Mouse (Mus musculus) MEL (cell line): ENCODE data around the gene Gys1.

Source experiments
- BHLHE40 ChIP-seq: IDR thresholded peaks from 2 replicates; pipeline ENCODE4 v1.6.1; 2012; ENCODE audit warnings: low read depth, mild to moderate bottlenecking, inconsistent platforms, low read length, improper control_type of control experiment, borderline replicate concordance
- CHD1 ChIP-seq: IDR thresholded peaks from 2 replicates; pipeline ENCODE4 v1.6.1; 2012; ENCODE audit warnings: low read depth, mild to moderate bottlenecking, inconsistent platforms, low read length, improper control_type of control experiment
- CTCF ChIP-seq, 3 experiments: IDR thresholded peaks in 2 of 3; conservative IDR thresholded peaks in 1 of 3; 2 replicates each; pipeline ENCODE4 v1.5.1; 2011 to 2012; ENCODE audit warnings: low read length in 3 of 3, low read depth in 2 of 3, mild to moderate bottlenecking in 2 of 3, improper control_type of control experiment in 1 of 3, inconsistent platforms in 1 of 3, mixed read lengths in 1 of 3, moderate library complexity in 1 of 3; ENCODE audit not compliant: control insufficient read depth in 1 of 3, insufficient read depth in 1 of 3, poor library complexity in 1 of 3, severe bottlenecking in 1 of 3
- ETS1 ChIP-seq: IDR thresholded peaks from 2 replicates; pipeline ENCODE4 v1.6.1; 2012; ENCODE audit warnings: low read depth, mild to moderate bottlenecking, inconsistent platforms, low read length, improper control_type of control experiment, moderate library complexity
- MAFK ChIP-seq: IDR thresholded peaks from 2 replicates; pipeline ENCODE4 v1.6.1; 2011; ENCODE audit warnings: low read depth, mild to moderate bottlenecking, low read length, improper control_type of control experiment, borderline replicate concordance
- POLR2A ChIP-seq, 2 experiments: IDR thresholded peaks; 2 replicates each; pipeline ENCODE4 v1.6.1; 2011 to 2012; ENCODE audit warnings: low read length in 2 of 2, mild to moderate bottlenecking in 2 of 2, control low read depth in 1 of 2, improper control_type of control experiment in 1 of 2, low read depth in 1 of 2, moderate library complexity in 1 of 2; ENCODE audit not compliant: control insufficient read depth in 1 of 2, insufficient read depth in 1 of 2, poor library complexity in 1 of 2
- SMC3 ChIP-seq: IDR thresholded peaks from 2 replicates; pipeline ENCODE4 v1.6.1; 2011; ENCODE audit warnings: low read depth, low read length, improper control_type of control experiment
- ZC3H11A ChIP-seq: IDR thresholded peaks from 2 replicates; pipeline ENCODE4 v1.6.1; 2012; ENCODE audit warnings: low read depth, mild to moderate bottlenecking, inconsistent platforms, low read length, improper control_type of control experiment
- ZMIZ1 ChIP-seq: IDR thresholded peaks from 2 replicates; pipeline ENCODE4 v1.6.1; 2012; ENCODE audit warnings: low read depth, mild to moderate bottlenecking, inconsistent platforms, low read length, improper control_type of control experiment, moderate library complexity
- ZNF384 ChIP-seq: IDR thresholded peaks from 2 replicates; pipeline ENCODE4 v1.6.1; 2012; ENCODE audit warnings: low read depth, mild to moderate bottlenecking, inconsistent platforms, low read length, improper control_type of control experiment

GRCm38 (mm10) chr7:45465112-45465511, 30.5 kb downstream of the Gys1 start:
- TF ChIP-seq ZMIZ1 (no peak), ETS1 (no peak), CTCF (IDR thresholded peaks at IDR 0.05 in 2 of 3, conservative IDR thresholded peaks at IDR 0.05 in 1 of 3; ENCODE audit: control insufficient read depth in 1 of 3, insufficient read depth in 1 of 3, low read depth in 2 of 3, low read length in 3 of 3, poor library complexity in 1 of 3, severe bottlenecking in 1 of 3) (no peak), POLR2A (IDR thresholded peaks at IDR 0.05; ENCODE audit: control insufficient read depth in 1 of 2, insufficient read depth in 1 of 2, low read depth in 1 of 2, low read length in 2 of 2, poor library complexity in 1 of 2) (no peak), SMC3 (no peak), ZC3H11A (no peak), MAFK (no peak), BHLHE40 (no peak), ZNF384 (no peak), CHD1 (no peak)
